Mouse (Mus musculus): ENCODE results near the gene Selenot. TPM values are rescaled to one million over a fixed set of nuclear protein-coding genes. Genes with fewer than 3 reads are reported as not detected.
A peak's percentile ranks its signal among the peaks of the same experiment; 100 is the strongest.
"Not testable (repeated sequence)": the region's sequence is repeated elsewhere in the genome, so short reads cannot be mapped to it uniquely, and the experiment has no call there.

Gene Selenot
- polyA plus RNA-seq, 1 experiment from 2014 or later: 14.9 TPM

DNA sequence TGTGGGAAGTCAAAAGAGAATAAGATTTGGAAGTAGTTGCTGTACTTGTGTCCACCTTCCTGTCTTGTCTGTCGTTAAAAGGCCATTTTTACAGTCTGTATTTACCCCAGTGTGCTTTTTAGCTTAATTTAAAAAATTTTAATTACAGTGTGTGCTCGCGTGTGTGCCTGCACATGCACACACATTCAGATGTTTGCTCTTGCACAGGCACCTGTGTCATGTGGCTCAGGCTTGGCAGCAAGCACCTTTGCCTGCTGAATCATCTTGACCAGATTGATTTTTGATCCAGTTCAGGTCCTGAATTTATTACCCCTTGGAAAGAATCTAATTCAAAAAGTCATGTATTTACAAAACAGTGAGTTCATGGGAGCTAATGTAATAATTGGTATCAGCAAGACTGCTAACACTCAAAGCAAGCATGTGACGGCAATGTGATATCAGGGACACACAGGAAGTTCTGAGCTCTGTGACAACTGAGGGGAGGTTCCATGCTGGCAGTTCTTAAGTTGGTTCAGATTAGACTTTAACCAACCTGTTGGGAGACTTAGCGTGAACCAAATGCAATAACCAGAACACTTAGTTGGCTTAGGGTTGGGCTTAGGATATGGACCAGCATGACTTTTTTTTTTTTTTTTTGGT lies 6.5 kb downstream of the Selenot start:
- Histone ChIP-seq H3K4me2 (replicated peaks) (no peak overlapping the region), H3K27ac (no peak overlapping the region), H3K9me3 (no peaks in the 10 kb centered on the region), H3K27me3 (no peaks in the 10 kb centered on the region), H3K4me3 (no peak overlapping the region), H3K9ac (no peak overlapping the region), H3K36me3 (peaks cover 35% of the 10 kb centered on the region), H3K4me1 (peaks cover 22% of the 10 kb centered on the region)
- 84% methylated on average over 5 of the region's 5 CpGs for WGBS
- ATAC-seq (ENCODE audit: low FRiP score, low read depth): no peak

DNA sequence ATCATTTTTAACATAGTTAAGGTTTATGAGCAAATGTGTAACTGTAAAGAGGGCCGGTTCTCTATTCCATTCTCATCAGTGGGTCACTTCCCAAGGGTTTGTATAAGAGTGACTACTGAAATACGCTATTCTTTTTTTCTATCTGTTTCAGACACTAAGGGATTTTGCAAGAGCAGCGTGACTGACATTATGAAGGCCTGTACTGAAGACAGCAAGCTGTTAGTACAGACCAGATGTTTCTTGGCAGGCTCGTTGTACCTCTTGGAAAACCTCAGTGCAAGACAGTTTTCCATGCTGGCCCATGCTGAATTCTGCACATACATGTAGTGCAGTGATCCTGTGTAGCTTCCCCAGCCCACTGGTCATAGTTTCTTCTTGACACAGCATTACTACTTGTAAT lies 14.1 kb downstream of the Selenot start:
- not testable (repeated sequence) for H3K4me3 ChIP-seq; H3K4me2 ChIP-seq (replicated peaks); H3K9ac ChIP-seq; H3K4me1 ChIP-seq; H3K27me3 ChIP-seq; H3K27ac ChIP-seq; ATAC-seq (ENCODE audit: low FRiP score, low read depth); H3K9me3 ChIP-seq
- H3K36me3 ChIP-seq: peaks cover 56% of the 10 kb centered on the region
- 88% methylated on average over 4 of the region's 4 CpGs for WGBS

DNA sequence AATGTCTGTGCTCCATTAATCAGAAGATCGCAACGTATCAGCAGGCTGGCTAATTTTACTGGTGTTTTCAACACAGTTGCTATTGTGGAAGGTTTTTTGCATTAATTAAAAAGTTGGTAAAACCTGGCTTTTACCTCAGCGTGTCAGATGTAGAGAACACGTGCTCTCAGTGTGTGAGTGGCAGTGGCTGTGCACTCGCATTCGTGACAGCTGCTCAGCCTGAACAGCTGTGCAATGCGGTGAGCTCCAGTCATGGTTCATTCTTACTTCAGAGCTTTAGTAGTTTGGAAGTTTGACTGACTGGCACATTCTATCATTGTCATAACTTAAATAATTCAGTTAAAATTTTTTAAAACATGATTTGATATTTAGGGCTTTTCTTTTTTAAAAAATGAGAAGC lies 16.2 kb downstream of the Selenot start:
- peak; percentile 75; the same call in 1 of the 2 replicates for ATAC-seq (ENCODE audit: low FRiP score, low read depth)
- H3K4me1 ChIP-seq; H3K9ac ChIP-seq; H3K27me3 ChIP-seq; H3K4me3 ChIP-seq; H3K4me2 ChIP-seq (replicated peaks); H3K9me3 ChIP-seq; H3K27ac ChIP-seq: not testable (repeated sequence)
- peaks cover 38% of the 10 kb centered on the region for H3K36me3 ChIP-seq
- 82% methylated on average over 7 of the region's 7 CpGs for WGBS

DNA sequence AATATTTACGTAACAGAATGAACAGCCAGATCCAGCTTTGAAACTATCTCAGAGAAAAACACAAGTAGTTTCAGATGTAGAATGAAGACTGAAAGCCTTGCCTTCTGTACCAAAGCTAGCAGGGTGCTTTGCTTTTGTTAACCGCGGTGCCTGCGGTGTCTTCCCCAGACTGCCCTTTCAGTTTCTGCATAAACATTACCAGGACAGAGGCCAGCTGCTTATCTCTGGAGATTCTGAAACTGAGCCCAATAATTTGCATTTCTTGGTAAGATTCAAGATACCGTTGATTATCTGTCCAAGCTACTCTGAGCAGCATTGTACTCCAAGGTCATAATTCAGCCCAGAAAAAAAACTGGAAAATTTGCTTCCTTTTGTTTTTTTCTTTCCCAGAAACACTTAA lies 17.2 kb downstream of the Selenot start:
- H3K36me3 ChIP-seq: peaks cover 38% of the 10 kb centered on the region
- no peaks in the 10 kb centered on the region for H3K27me3 ChIP-seq
- no peak overlapping the region for H3K9ac ChIP-seq
- no peaks in the 10 kb centered on the region for H3K9me3 ChIP-seq
- H3K4me1 ChIP-seq: no peaks in the 10 kb centered on the region
- WGBS: 80% methylated on average over 5 of the region's 5 CpGs
- no peak overlapping the region for H3K4me3 ChIP-seq
- no peak for ATAC-seq (ENCODE audit: low FRiP score, low read depth)
- no peak overlapping the region for H3K27ac ChIP-seq
- H3K4me2 ChIP-seq (replicated peaks): no peak overlapping the region

DNA sequence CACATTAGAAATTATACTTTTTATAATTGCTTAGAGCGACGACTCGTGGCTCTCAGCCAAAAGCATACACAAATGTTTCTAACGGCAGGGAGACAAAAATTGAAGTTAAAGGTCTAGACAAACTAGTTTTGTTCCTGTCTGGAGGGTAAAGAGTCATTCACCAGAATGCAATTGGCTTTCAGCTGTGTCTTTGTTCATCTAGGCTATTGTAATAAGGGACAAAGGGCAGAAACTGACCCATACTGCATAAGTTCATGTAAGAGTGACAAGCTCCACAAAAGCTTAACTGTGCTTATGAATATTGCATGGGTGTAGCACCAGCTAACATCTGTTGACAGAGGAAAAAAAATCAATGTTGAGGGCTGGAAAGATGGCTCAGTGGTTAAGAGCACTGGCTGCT lies 32.1 kb downstream of the Selenot start:
- no peak for ATAC-seq (ENCODE audit: low FRiP score, low read depth)
- H3K27ac ChIP-seq: no peak overlapping the region
- H3K9ac ChIP-seq: no peak overlapping the region
- no peaks in the 10 kb centered on the region for H3K27me3 ChIP-seq
- peaks cover 7% of the 10 kb centered on the region; the same call in 1 of the 2 replicates for H3K9me3 ChIP-seq
- 80% methylated on average over 4 of the region's 4 CpGs for WGBS
- no peaks in the 10 kb centered on the region for H3K36me3 ChIP-seq
- no peak overlapping the region for H3K4me3 ChIP-seq
- no peak overlapping the region for H3K4me2 ChIP-seq (replicated peaks)
- no peaks in the 10 kb centered on the region for H3K4me1 ChIP-seq

DNA sequence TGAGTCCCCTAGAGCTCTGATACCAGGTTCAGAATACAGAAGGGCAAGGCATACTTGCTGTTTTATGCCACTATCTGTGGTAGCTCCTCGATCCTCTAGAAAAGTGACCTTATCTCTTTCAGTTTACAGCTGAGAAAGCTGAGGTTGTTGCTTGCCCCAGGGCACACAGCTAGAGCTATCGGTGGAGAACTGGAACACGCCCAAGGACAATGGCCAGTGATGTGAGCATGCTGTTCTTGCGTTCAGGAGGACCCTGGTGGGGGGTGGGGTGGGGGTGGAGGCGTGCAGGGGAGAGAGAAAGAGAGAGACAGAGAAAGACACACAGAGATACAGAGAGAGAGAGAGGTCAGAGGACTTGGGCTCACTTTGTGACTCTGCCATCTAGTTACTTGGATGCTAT lies 33.5 kb downstream of the Selenot start:
- WGBS: 78% methylated on average over 5 of the region's 5 CpGs
- Histone ChIP-seq H3K36me3 (no peaks in the 10 kb centered on the region), H3K4me1 (no peaks in the 10 kb centered on the region), H3K9me3 (peaks cover 7% of the 10 kb centered on the region; the same call in 1 of the 2 replicates), H3K9ac (no peak overlapping the region), H3K27me3 (no peaks in the 10 kb centered on the region), H3K27ac (no peak overlapping the region), H3K4me3 (no peak overlapping the region), H3K4me2 (replicated peaks) (no peak overlapping the region)
- no peak for ATAC-seq (ENCODE audit: low FRiP score, low read depth)

DNA sequence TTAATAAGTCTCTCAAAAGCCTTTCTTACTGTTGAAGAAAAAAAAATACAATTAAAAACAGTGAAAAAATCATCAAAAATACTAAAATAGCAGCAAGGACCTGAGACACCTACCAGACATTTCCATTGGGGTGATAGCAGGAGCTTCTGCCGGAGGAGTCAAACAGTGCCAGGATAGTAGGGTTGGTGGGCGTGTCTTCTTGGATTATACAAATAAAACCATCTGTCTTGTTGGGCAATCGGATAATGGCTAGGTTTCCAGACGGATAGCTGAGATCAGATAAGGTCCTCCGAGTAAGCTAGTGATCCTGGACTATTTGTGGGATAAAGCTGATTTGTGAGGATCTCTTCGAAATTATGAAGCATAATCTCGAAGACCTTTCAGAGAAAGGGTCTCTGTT lies 44.6 kb downstream of the Selenot start:
- H3K4me3 ChIP-seq: no peak overlapping the region
- H3K27ac ChIP-seq: no peak overlapping the region
- no peak overlapping the region for H3K9ac ChIP-seq
- H3K36me3 ChIP-seq: no peaks in the 10 kb centered on the region
- H3K4me2 ChIP-seq (replicated peaks): no peak overlapping the region
- ATAC-seq (ENCODE audit: low FRiP score, low read depth): no peak
- no peaks in the 10 kb centered on the region for H3K27me3 ChIP-seq
- H3K9me3 ChIP-seq: no peaks in the 10 kb centered on the region
- 81% methylated on average over 7 of the region's 7 CpGs for WGBS
- H3K4me1 ChIP-seq: no peaks in the 10 kb centered on the region

DNA sequence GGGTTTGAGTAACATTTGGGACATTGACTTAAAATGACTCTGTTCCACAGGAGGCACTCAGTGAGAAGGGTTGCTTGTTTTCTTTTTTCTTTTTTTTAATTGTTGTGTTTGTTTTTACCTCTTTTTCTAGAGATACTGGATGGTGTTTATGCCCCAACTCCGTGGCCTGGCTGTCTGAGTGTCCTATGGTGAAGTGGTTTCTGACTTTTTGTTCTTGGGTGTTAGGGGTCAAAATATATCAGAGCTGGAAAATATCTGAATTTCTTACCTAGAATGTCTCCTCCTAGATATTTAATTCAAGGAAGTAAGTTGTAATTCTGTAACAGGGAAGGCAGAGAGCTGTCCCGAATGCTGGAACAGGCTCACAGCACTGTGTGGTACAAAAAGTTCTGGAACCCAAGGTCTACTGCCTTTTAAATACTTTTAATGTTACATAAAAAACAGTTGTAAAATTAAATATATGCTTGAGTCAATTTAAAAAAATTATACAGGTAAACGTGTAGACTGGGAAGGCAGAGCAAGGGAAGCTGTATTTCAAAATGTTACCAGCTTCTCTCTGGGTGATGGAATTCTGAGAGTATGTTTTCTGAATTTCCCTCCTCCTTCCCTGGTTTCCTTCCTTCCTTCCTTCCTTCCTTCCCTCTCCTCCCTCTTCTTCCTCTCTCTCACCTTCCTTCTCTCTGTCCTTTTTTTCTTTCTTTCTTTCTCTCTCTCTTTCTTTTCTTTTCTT lies 46.4 kb downstream of the Selenot start:
- H3K4me1 ChIP-seq: no peaks in the 10 kb centered on the region
- H3K4me2 ChIP-seq (replicated peaks): no peak overlapping the region
- no peak overlapping the region for H3K27ac ChIP-seq
- no peaks in the 10 kb centered on the region for H3K27me3 ChIP-seq
- H3K9ac ChIP-seq: no peak overlapping the region
- no peak for ATAC-seq (ENCODE audit: low FRiP score, low read depth)
- no peaks in the 10 kb centered on the region for H3K9me3 ChIP-seq
- 60% methylated on average over 3 of the region's 3 CpGs for whole genome bisulfite sequencing
- H3K4me3 ChIP-seq: no peak overlapping the region
- H3K36me3 ChIP-seq: no peaks in the 10 kb centered on the region

DNA sequence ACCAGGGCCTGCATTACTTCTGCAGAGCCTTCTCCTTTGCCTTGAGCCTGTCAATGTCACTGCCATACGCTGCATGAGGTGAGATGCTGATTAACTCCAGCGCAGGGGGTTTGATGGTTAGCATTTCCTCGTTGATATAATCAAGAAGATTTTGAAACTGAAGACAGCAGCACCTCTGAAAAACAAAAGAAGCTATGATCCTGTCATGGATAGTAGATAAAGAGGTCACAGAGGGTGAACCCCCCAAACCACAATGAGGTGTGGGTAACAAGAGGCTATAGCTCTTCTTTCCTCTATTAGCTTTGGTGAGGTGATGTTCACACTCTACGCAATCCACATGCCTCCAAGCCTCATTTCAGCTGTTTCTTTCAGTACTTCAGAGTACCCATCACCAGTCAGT lies 48.5 kb downstream of the Selenot start:
- Histone ChIP-seq H3K9me3 (no peaks in the 10 kb centered on the region), H3K27ac (no peak overlapping the region), H3K4me2 (replicated peaks) (no peak overlapping the region), H3K4me1 (no peaks in the 10 kb centered on the region), H3K36me3 (no peaks in the 10 kb centered on the region), H3K27me3 (no peaks in the 10 kb centered on the region), H3K4me3 (no peak overlapping the region), H3K9ac (no peak overlapping the region)
- no peak for ATAC-seq (ENCODE audit: low FRiP score, low read depth)
- WGBS: 84% methylated on average over 4 of the region's 4 CpGs

DNA sequence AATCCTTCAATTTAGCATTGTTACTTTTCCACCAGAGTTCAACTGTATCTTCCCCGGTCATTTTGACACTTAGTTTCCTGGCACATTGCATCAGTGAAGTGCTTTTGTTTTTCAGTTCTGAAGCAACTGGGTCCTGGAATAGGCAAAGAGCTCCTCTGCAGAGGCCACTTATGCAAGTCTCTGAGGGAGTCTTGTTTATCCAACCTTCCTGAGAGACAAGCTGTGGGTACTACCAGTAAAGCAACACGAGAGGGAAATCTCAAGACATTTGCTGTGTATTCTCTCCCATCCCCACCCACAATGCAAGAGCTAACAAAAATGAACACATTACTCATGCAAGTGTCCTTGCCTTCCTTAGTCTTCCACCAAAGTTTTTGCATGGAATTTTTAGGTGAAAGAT lies 55.3 kb downstream of the Selenot start:
- Histone ChIP-seq H3K4me2 (replicated peaks) (no peak overlapping the region), H3K9me3 (no peaks in the 10 kb centered on the region), H3K27ac (no peak overlapping the region), H3K9ac (no peak overlapping the region), H3K27me3 (no peaks in the 10 kb centered on the region), H3K4me3 (no peak overlapping the region), H3K4me1 (peaks cover 7% of the 10 kb centered on the region), H3K36me3 (no peaks in the 10 kb centered on the region)
- 86% methylated on average over 2 of the region's 2 CpGs for WGBS
- no peak for ATAC-seq (ENCODE audit: low FRiP score, low read depth)

DNA sequence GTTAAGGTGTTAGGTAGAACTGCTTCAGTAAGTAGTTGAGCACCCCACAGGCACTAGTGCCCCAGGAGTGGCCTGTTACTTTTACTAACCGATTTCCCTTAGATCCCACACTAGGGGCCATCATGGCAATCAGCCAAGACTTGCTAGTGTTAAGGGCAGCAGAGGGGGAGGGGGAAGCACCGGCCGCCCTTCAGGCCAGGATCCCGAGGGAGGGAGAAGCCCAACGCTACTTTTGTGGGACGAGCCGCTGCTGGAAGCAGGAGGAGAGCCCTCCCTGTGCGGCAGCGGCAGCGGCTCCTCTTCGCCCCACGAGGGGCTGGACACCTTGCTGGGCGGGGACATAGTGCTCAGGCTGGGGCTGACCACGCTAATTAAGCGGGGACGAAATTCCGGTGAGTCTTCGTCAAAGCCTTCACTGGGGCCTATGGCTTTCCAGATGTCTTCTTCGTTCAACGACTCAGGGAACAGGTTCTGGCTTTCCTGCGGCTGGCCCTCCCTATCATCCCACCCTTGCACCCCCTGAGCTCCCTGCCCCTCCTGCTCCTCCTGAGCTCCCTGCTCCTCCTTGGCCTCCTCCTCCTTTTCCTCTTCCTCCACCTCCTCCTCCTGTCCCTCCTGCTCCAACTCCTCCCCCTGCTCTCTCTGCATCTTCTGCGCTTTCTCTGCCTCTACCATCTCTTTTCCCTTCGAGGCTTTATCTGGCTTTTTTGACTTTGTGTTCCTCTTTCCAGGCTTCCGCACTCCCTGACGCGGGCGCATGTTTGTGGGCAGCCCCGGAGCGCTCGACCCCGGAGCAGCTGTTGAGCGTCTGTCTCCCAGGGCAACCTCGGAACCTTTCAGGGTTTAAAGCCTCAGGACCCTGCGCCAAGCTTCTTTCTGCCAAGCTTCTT lies 60.2 kb downstream of the Selenot start, which contains the start of gene Erich6:
Gene Erich6, minus strand, starts transcription at position 802 of the 890 bp plus-strand sequence.
- peak within 1 kb of the TSS; percentile 87 for H3K4me2 ChIP-seq (replicated peaks)
- H3K4me1 ChIP-seq: peaks cover 9% of the 10 kb centered on the region
- no peaks in the 10 kb centered on the region for H3K36me3 ChIP-seq
- no peak within 1 kb of the TSS for H3K27ac ChIP-seq
- peak within 1 kb of the TSS; percentile 65 for H3K9ac ChIP-seq
- H3K9me3 ChIP-seq: no peaks in the 10 kb centered on the region
- peak within 1 kb of the TSS; percentile 50 for H3K4me3 ChIP-seq
- WGBS: under 1% methylated on average over 34 of the region's 34 CpGs
- no peaks in the 10 kb centered on the region for H3K27me3 ChIP-seq
- peak; percentile 83 for ATAC-seq (ENCODE audit: low FRiP score, low read depth)
